Mouse (Mus musculus): ENCODE measurements around the gene Cd300ld2. TPM values are rescaled to one million over a fixed set of nuclear protein-coding genes. Genes with fewer than 3 reads are reported as not detected.

The Cd300ld2 gene
- total RNA-seq, 2 experiments from 2014 or later: not detected

Other genes starting within 250 kb of the Cd300ld2 start
- 10 to 100 TPM; 22.6 to 26.4 TPM for gene Btbd17, start 220.2 kb downstream of the Cd300ld2 start, total RNA-seq (2021)
- gene Gpr142, start 217.3 kb downstream of the Cd300ld2 start, total RNA-seq (2021): not detected
- gene Gprc5c, start 165.0 kb downstream of the Cd300ld2 start, total RNA-seq (2021): 1 to 10 TPM; 4.1 to 4.4 TPM
- under 1 TPM; 0.43 to 0.58 TPM for gene Cd300a, start 126.2 kb downstream of the Cd300ld2 start, total RNA-seq (2021)
- gene Cd300lb, start 81.8 kb downstream of the Cd300ld2 start, total RNA-seq (2021): not detected
- gene Cd300c, start 47.0 kb downstream of the Cd300ld2 start, total RNA-seq (2021): not detected
- gene Cd300ld, start 26.3 kb downstream of the Cd300ld2 start, total RNA-seq (2021): under 1 TPM in 1 of 2 experiments, not detected in 1; 0.16 TPM
- gene Cd300c2, start 14.3 kb downstream of the Cd300ld2 start, total RNA-seq (2021): 1 to 10 TPM; 2.9 to 3.2 TPM
- under 1 TPM in 1 of 2 experiments, not detected in 1; 0.66 TPM for gene Cd300ld4, start 10.8 kb upstream of the Cd300ld2 start, total RNA-seq (2021)
- not detected for gene Cd300ld5, start 21.6 kb upstream of the Cd300ld2 start, total RNA-seq (2021)
- gene Cd300ld3, start 32.2 kb upstream of the Cd300ld2 start, total RNA-seq (2021): not detected
- gene Cd300e, start 46.0 kb upstream of the Cd300ld2 start, total RNA-seq (2021): not detected
- gene Rab37, start 75.2 kb upstream of the Cd300ld2 start, total RNA-seq (2021): under 1 TPM; 0.39 to 0.51 TPM
- gene Cd300lf, start 117.8 kb upstream of the Cd300ld2 start, total RNA-seq (2021): under 1 TPM; 0.28 to 0.90 TPM
- gene Slc9a3r1, start 147.1 kb upstream of the Cd300ld2 start, total RNA-seq (2021): 10 to 100 TPM; 53.7 to 56.0 TPM
- gene Tmem104, start 171.3 kb upstream of the Cd300ld2 start, total RNA-seq (2021): 10 to 100 TPM; 19.9 to 20.3 TPM
- 10 to 100 TPM; 14.5 to 16.6 TPM for gene Nat9, start 171.7 kb upstream of the Cd300ld2 start, total RNA-seq (2021)